Mouse (Mus musculus) ovary, adult 18-20 months (tissue): ENCODE data around the gene Ctsz.

Source experiments
- DNase-seq: peaks from one replicate; pipeline ENCODE4 v3.0.0; 2022; ENCODE audit warnings: low spot score, mixed read lengths

Gene Ctsz

DNA sequence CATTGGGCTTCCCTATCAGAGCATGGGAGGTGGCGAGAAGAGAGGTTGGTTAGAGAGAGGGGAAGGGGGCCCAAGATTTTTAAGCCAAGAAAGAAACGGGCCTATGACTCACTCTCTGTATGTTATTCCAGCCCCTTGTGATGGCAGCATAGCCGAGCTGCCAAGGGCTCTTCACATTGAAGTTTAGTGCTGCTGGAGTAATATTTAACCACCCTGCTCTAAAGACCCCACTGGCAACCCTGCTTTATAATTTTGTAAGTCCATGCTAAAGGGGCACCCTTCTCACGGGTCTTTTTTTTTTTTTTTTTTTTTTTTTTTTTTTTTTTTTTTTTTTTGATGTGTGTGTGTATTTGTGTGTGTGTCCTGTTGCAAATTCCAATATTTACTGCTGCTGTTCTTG lies 3.1 kb upstream of the Ctsz start:
- DNase-seq = no peak

- DNase-seq = no peak
Measured at GRCm38 (mm10) chr2:174439961-174440360, 1.1 kb upstream of the Ctsz start.

GRCm38 (mm10) chr2:174439450-174439838 lies 605 bp upstream of the Ctsz start:
- DNase-seq = no peak

- DNase-seq = no peak
Measured at GRCm38 (mm10) chr2:174438181-174438580, 658 bp downstream of the Ctsz start.

- no peak for DNase-seq
Measured at GRCm38 (mm10) chr2:174437697-174437982, 1.2 kb downstream of the Ctsz start.

- no peak for DNase-seq
Measured at GRCm38 (mm10) chr2:174436916-174437696, 1.7 kb downstream of the Ctsz start.

GRCm38 (mm10) chr2:174436076-174436701 lies 2.6 kb downstream of the Ctsz start:
- DNase-seq = no peak

- DNase-seq = no peak
Measured at GRCm38 (mm10) chr2:174434943-174435342, 3.9 kb downstream of the Ctsz start.

GRCm38 (mm10) chr2:174428996-174429591 lies 9.7 kb downstream of the Ctsz start:
- no peak for DNase-seq

GRCm38 (mm10) chr2:174428076-174428835 lies 10.6 kb downstream of the Ctsz start:
- no peak for DNase-seq

GRCm38 (mm10) chr2:174426856-174427255 lies 12.0 kb downstream of the Ctsz start:
- DNase-seq = no peak

DNA sequence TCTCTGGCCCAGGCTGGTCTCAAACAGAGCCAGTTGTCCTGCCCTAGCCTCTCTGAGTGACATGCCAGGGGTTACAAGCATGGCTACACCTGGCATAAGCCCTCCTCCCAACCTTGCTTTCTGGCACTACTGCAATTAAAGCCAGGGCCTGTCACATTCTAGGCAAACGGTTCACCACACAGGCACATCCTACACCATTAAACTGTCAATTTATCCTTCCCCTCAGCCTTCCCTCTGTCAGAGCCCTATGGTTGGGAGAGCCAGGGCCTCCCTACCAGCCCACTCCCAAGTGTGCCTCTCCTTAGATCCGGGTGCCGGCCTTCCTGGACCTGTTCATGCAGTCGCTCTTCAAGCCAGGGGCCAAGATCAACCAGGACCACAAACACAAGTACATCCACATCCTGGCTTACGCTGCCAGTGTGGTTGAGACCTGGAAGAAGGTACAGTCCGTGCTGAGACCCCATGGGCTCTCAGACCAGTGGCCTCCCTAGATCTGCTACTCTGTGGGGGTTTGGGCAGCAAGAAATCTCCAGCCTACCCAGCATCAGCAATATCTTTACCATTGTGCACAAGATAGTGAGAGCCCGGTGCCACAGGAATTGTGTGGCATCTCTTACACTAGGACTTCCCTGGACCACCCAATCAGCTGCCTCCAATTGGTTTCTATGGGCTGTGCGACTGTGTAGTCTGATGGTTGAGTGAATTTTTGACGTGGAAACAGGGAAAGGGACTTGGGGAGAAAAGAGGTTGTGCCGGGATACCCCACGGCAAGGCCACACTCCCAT lies 14.3 kb downstream of the Ctsz start:
- DNase-seq = no peak

- no peak for DNase-seq
Measured at GRCm38 (mm10) chr2:174421107-174421506, 17.7 kb downstream of the Ctsz start.

GRCm38 (mm10) chr2:174415731-174416310 lies 23.0 kb downstream of the Ctsz start, which contains the start of gene Nelfcd:
Nelfcd (plus strand) TSS chr2:174415804.
- peak; percentile 87 for DNase-seq

- no peak for DNase-seq
Measured at GRCm38 (mm10) chr2:174415001-174415730, 23.7 kb downstream of the Ctsz start.

GRCm38 (mm10) chr2:174413127-174413526 lies 25.7 kb downstream of the Ctsz start:
- DNase-seq = no peak

DNA sequence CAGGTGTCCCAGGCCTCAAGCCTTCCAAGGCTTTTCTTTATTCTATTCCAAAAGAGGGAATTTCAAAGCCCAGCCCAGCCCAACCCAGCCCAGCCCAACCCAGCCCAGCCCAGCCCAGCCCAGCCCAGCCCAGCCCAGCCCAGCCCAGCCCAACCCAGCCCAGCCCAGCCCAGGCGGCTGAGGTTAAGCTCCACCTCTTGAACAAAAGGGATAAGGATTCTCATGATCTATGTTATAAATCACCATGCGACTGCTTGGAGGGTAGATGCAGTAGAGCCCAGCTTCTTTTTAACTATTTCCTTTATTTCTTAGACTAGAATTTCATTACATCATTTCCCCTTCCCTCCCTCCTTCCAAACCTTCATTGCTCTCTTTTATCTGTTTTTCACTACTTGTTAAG lies 28.6 kb downstream of the Ctsz start:
- DNase-seq = no peak

- no peak for DNase-seq
Measured at GRCm38 (mm10) chr2:174400396-174400795, 38.4 kb downstream of the Ctsz start.

GRCm38 (mm10) chr2:174397881-174398280 lies 41.0 kb downstream of the Ctsz start:
- no peak for DNase-seq

- no peak for DNase-seq
Measured at GRCm38 (mm10) chr2:174397065-174397464, 41.8 kb downstream of the Ctsz start.

- no peak for DNase-seq
Measured at GRCm38 (mm10) chr2:174396643-174397042, 42.2 kb downstream of the Ctsz start.
